Mouse (Mus musculus): ENCODE measurements around the gene Pik3ca. TPM values are rescaled to one million over a fixed set of nuclear protein-coding genes. Genes with fewer than 3 reads are reported as not detected.

Gene Pik3ca
- polyA plus RNA-seq, 1 experiment, result 8.6 TPM

GRCm38 (mm10) chr3:32402990-32403885, 5.8 kb downstream of the Pik3ca start:
- H3K79me2 ChIP-seq (ENCODE audit: control insufficient read depth, insufficient read depth), result peaks cover 100% of the 10 kb centered on the region
- no peaks in the 10 kb centered on the region for H3K36me3 ChIP-seq (ENCODE audit: control insufficient read depth, insufficient read depth)
- no peak overlapping the region for H3K4me3 ChIP-seq (ENCODE audit: insufficient read depth, poor library complexity, severe bottlenecking)
- H3K27me3 ChIP-seq (ENCODE audit: control insufficient read depth, insufficient read depth, insufficient read length), result no peaks in the 10 kb centered on the region
- no peak overlapping the region for H3ac ChIP-seq (ENCODE audit: control insufficient read depth, insufficient read length, low read depth)
- H3K79me3 ChIP-seq (ENCODE audit: low read depth), result peaks cover 93% of the 10 kb centered on the region
- TF ChIP-seq MYOD1 (IDR thresholded peaks at IDR 0.05; ENCODE audit: control insufficient read depth, insufficient read length, low read depth) (no peak), FOSL1 (IDR thresholded peaks at IDR 0.05; ENCODE audit: insufficient read depth, low read length, poor library complexity, severe bottlenecking) (no peak)

- H3ac ChIP-seq (ENCODE audit: control insufficient read depth, insufficient read length, low read depth), result no peak overlapping the region
- H3K27me3 ChIP-seq (ENCODE audit: control insufficient read depth, insufficient read depth, insufficient read length), result no peaks in the 10 kb centered on the region
- H3K36me3 ChIP-seq (ENCODE audit: control insufficient read depth, insufficient read depth), result no peaks in the 10 kb centered on the region
- peaks cover 100% of the 10 kb centered on the region for H3K79me2 ChIP-seq (ENCODE audit: control insufficient read depth, insufficient read depth)
- peaks cover 84% of the 10 kb centered on the region for H3K79me3 ChIP-seq (ENCODE audit: low read depth)
- no peak for TF ChIP-seq MYOD1 (IDR thresholded peaks at IDR 0.05; ENCODE audit: control insufficient read depth, insufficient read length, low read depth)
- no peak for TF ChIP-seq CTCF (IDR thresholded peaks at IDR 0.05; ENCODE audit: control insufficient read depth, insufficient read depth, insufficient read length)
- no peak for TF ChIP-seq MYOG (IDR thresholded peaks at IDR 0.05; ENCODE audit: control insufficient read depth, extremely low read depth, insufficient read length)
- TF ChIP-seq MAX (IDR thresholded peaks at IDR 0.05), result no peak
- no peak for TF ChIP-seq FOSL1 (IDR thresholded peaks at IDR 0.05; ENCODE audit: insufficient read depth, low read length, poor library complexity, severe bottlenecking)
- TF ChIP-seq CEBPB (IDR thresholded peaks at IDR 0.05; ENCODE audit: low read depth), result no peak
- TF ChIP-seq USF1 (IDR thresholded peaks at IDR 0.05; ENCODE audit: low read depth), result no peak
- H3K4me3 ChIP-seq (ENCODE audit: insufficient read depth, poor library complexity, severe bottlenecking), result no peak overlapping the region
These were observed 8.2 kb downstream of the Pik3ca start for GRCm38 (mm10) chr3:32405699-32406098.

- Histone ChIP-seq H3K4me3 (ENCODE audit: insufficient read depth, poor library complexity, severe bottlenecking) (no peak overlapping the region), H3ac (ENCODE audit: control insufficient read depth, insufficient read length, low read depth) (no peak overlapping the region), H3K36me3 (ENCODE audit: control insufficient read depth, insufficient read depth) (no peaks in the 10 kb centered on the region), H3K27me3 (ENCODE audit: control insufficient read depth, insufficient read depth, insufficient read length) (no peaks in the 10 kb centered on the region), H3K79me3 (ENCODE audit: low read depth) (peaks cover 80% of the 10 kb centered on the region), H3K79me2 (ENCODE audit: control insufficient read depth, insufficient read depth) (peaks cover 98% of the 10 kb centered on the region)
- no peak for TF ChIP-seq USF1 (IDR thresholded peaks at IDR 0.05; ENCODE audit: low read depth)
- TF ChIP-seq MYOD1 (IDR thresholded peaks at IDR 0.05; ENCODE audit: control insufficient read depth, insufficient read length, low read depth), result no peak
- no peak for TF ChIP-seq MAX (IDR thresholded peaks at IDR 0.05)
- TF ChIP-seq MYOG (IDR thresholded peaks at IDR 0.05; ENCODE audit: control insufficient read depth, extremely low read depth, insufficient read length), result no peak
These were observed 9.3 kb downstream of the Pik3ca start for GRCm38 (mm10) chr3:32406804-32407203.

- Histone ChIP-seq H3K27me3 (ENCODE audit: control insufficient read depth, insufficient read depth, insufficient read length) (no peaks in the 10 kb centered on the region), H3K79me2 (ENCODE audit: control insufficient read depth, insufficient read depth) (peaks cover 98% of the 10 kb centered on the region), H3K79me3 (ENCODE audit: low read depth) (peaks cover 80% of the 10 kb centered on the region), H3K4me3 (ENCODE audit: insufficient read depth, poor library complexity, severe bottlenecking) (no peak overlapping the region), H3K36me3 (ENCODE audit: control insufficient read depth, insufficient read depth) (no peaks in the 10 kb centered on the region), H3ac (ENCODE audit: control insufficient read depth, insufficient read length, low read depth) (no peak overlapping the region)
- TF ChIP-seq FOSL1 (IDR thresholded peaks at IDR 0.05; ENCODE audit: insufficient read depth, low read length, poor library complexity, severe bottlenecking) (no peak), MAX (IDR thresholded peaks at IDR 0.05) (no peak), MYOG (IDR thresholded peaks at IDR 0.05; ENCODE audit: control insufficient read depth, extremely low read depth, insufficient read length) (no peak), CTCF (IDR thresholded peaks at IDR 0.05; ENCODE audit: control insufficient read depth, insufficient read depth, insufficient read length) (no peak), CEBPB (IDR thresholded peaks at IDR 0.05; ENCODE audit: low read depth) (peak; percentile 82), MYOD1 (IDR thresholded peaks at IDR 0.05; ENCODE audit: control insufficient read depth, insufficient read length, low read depth) (no peak)
These were observed 11.4 kb downstream of the Pik3ca start for GRCm38 (mm10) chr3:32408811-32409273.

GRCm38 (mm10) chr3:32412502-32413044, 15.1 kb downstream of the Pik3ca start:
- H3K36me3 ChIP-seq (ENCODE audit: control insufficient read depth, insufficient read depth), result no peaks in the 10 kb centered on the region
- no peak overlapping the region for H3ac ChIP-seq (ENCODE audit: control insufficient read depth, insufficient read length, low read depth)

More at GRCm38 (mm10) chr3:32412502-32413044, 15.1 kb downstream of the Pik3ca start:
- Histone ChIP-seq H3K4me3 (ENCODE audit: insufficient read depth, poor library complexity, severe bottlenecking) (no peak overlapping the region), H3K79me2 (ENCODE audit: control insufficient read depth, insufficient read depth) (peaks cover 98% of the 10 kb centered on the region), H3K79me3 (ENCODE audit: low read depth) (peaks cover 68% of the 10 kb centered on the region), H3K27me3 (ENCODE audit: control insufficient read depth, insufficient read depth, insufficient read length) (no peaks in the 10 kb centered on the region)
- TF ChIP-seq MYOG (IDR thresholded peaks at IDR 0.05; ENCODE audit: control insufficient read depth, extremely low read depth, insufficient read length) (no peak), FOSL1 (IDR thresholded peaks at IDR 0.05; ENCODE audit: insufficient read depth, low read length, poor library complexity, severe bottlenecking) (no peak), MAX (IDR thresholded peaks at IDR 0.05) (no peak), USF1 (IDR thresholded peaks at IDR 0.05; ENCODE audit: low read depth) (no peak), CEBPB (IDR thresholded peaks at IDR 0.05; ENCODE audit: low read depth) (no peak), CTCF (IDR thresholded peaks at IDR 0.05; ENCODE audit: control insufficient read depth, insufficient read depth, insufficient read length) (no peak), MYOD1 (IDR thresholded peaks at IDR 0.05; ENCODE audit: control insufficient read depth, insufficient read length, low read depth) (no peak)
